Mouse (Mus musculus) neural tube, postnatal 0 days (tissue): ENCODE measurements around the gene Myb. TPM values are rescaled to one million over a fixed set of nuclear protein-coding genes. Genes with fewer than 3 reads are reported as not detected.

Experiments
- polyA plus RNA-seq: library from polyadenylated mRNA; unstranded; fragments of >200 nt; fragmentation: Nextera tagmentation; extraction: Ambion mirVana; gene quantifications from 2 replicates; pipeline ENCODE4 v1.2.1, GENCODE M21; 2015

Myb gene
- polyA plus RNA-seq, result 1.7 and 1.8 TPM in 2 replicates

DNA sequence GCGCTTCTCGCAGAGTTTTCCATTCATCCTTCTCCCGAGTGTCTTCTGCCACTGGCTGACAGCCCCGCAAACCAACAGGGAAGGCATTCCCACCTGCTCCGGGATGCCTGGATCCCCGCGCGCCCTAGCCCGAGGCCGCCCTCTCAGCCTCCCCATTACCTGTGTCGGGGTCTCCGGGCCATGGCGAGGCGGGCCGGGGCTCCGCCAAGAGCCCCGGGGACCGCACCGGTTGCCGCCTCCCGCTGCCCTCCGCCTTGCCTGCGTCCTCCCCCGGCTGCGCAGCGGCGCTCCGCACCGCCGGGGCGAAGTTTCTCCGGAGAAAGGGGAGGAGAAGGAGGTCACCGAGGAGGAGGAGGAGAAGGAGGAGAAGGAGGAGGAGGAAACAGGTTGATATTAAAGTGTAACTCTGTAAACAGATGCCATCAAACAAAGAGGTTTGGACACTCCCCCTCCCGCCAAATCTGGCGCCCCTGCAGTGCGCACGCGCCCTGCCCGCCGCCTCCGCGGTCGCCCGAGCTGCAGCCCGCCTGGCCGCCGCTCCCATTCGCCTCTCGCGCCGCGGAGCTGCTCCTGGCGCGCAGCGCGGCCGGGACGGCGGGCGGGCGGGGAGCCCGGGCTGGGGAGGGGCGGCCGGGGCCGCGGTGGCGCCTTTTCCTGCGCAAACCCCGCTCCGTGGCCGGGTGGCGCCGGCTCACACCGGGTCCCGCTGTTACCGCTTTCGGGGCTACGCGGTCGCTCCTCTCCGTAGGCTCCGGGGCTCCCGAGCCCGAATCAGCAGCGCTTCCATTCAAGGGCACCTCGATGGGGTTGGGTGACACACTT is at the start of gene Myb:
Myb (minus strand) TSS at position 448 of the 822 bp plus-strand sequence.

Other genes with a start within 250 kb of the Myb start
- 145 and 166 TPM in 2 replicates for gene Ahi1, start 208.4 kb downstream of the Myb start, polyA plus RNA-seq
- gene Hbs1l, start 135.0 kb upstream of the Myb start, polyA plus RNA-seq, result 66.4 and 69.8 TPM in 2 replicates
- 0.10 TPM in 1 of 2 replicates, not detected in the other for gene Aldh8a1, start 216.3 kb upstream of the Myb start, polyA plus RNA-seq